In genomic region chr13:98356176-98356972, GRCm38 (mm10) we compare ENCODE assay signal across 9 mouse cellular contexts. TPM values are rescaled to one million over a fixed set of nuclear protein-coding genes. Genes with fewer than 3 reads are reported as not detected.
DNase-seq lines count a peak whose midpoint lies in the region; ATAC-seq lines count a peak whose summit lies in the region.
"Had no signal": no experiment of that assay in that cellular context is flagged by ENCODE, and none has a peak within 500 bp of the region (broad histone marks: within the 10 kb centered on the region; RNA-seq: fewer than 3 reads in every experiment).

No protein-coding gene starts in this region.

- H3K4me1 ChIP-seq in kidney, embryonic 15.5 days = peaks cover 58% of the 10 kb centered on the region
- peaks cover 4% of the 10 kb centered on the region; the same call in 1 of the 2 replicates for H3K4me1 ChIP-seq in embryonic facial prominence, embryonic 14.5 days (ENCODE audit: control insufficient read depth, insufficient read depth, low read length)
- H3K4me1 ChIP-seq in intestine, embryonic 15.5 days (replicated peaks) = peaks cover 24% of the 10 kb centered on the region
- H3K4me1 ChIP-seq in neural tube, embryonic 14.5 days (ENCODE audit: control insufficient read depth, insufficient read depth, low read length) = peaks cover 16% of the 10 kb centered on the region

- H3K36me3 ChIP-seq in kidney, embryonic 15.5 days = no peaks in the 10 kb centered on the region
- no peaks in the 10 kb centered on the region for H3K36me3 ChIP-seq in embryonic facial prominence, embryonic 14.5 days (ENCODE audit: control insufficient read depth, insufficient read depth, low read length)
- no peaks in the 10 kb centered on the region for H3K36me3 ChIP-seq in intestine, embryonic 15.5 days
- no peaks in the 10 kb centered on the region for H3K36me3 ChIP-seq in neural tube, embryonic 14.5 days (ENCODE audit: control insufficient read depth, insufficient read depth, low read length)
- H3K36me3 ChIP-seq: liver, embryonic 13.5 days had no signal

- peak overlapping the region; percentile 62 for H3K4me3 ChIP-seq in kidney, embryonic 15.5 days (replicated peaks)
- peak overlapping the region; percentile 60 for H3K4me3 ChIP-seq in embryonic facial prominence, embryonic 14.5 days (ENCODE audit: low read depth, low read length)
- H3K4me3 ChIP-seq in intestine, embryonic 15.5 days (replicated peaks) = no peak overlapping the region
- H3K4me3 ChIP-seq in neural tube, embryonic 14.5 days (ENCODE audit: low read depth, low read length) = peak overlapping the region; percentile 32; the same call in 1 of the 2 replicates

- peak overlapping the region; percentile 67 for H3K9ac ChIP-seq in kidney, embryonic 15.5 days
- H3K9ac ChIP-seq in embryonic facial prominence, embryonic 14.5 days (ENCODE audit: low read depth, low read length) = peak overlapping the region; percentile 77
- no peak overlapping the region for H3K9ac ChIP-seq in intestine, embryonic 15.5 days
- no peak overlapping the region for H3K9ac ChIP-seq in neural tube, embryonic 14.5 days (replicated peaks; ENCODE audit: low read depth, low read length)
- H3K9ac ChIP-seq: liver, embryonic 13.5 days had no signal

- H3K4me2 ChIP-seq in kidney, embryonic 15.5 days = peak overlapping the region; percentile 87
- H3K4me2 ChIP-seq in embryonic facial prominence, embryonic 14.5 days (ENCODE audit: low read depth, low read length) = peak overlapping the region; percentile 83
- H3K4me2 ChIP-seq in intestine, embryonic 15.5 days (replicated peaks) = peak overlapping the region; percentile 86; the same call in 1 of the 2 replicates
- H3K4me2 ChIP-seq in neural tube, embryonic 14.5 days (ENCODE audit: low read depth, low read length) = no peak overlapping the region

- H3K9me3 ChIP-seq in kidney, embryonic 15.5 days (replicated peaks) = no peaks in the 10 kb centered on the region
- no peaks in the 10 kb centered on the region for H3K9me3 ChIP-seq in embryonic facial prominence, embryonic 14.5 days (ENCODE audit: control insufficient read depth, low read length)
- no peaks in the 10 kb centered on the region for H3K9me3 ChIP-seq in intestine, embryonic 15.5 days
- no peaks in the 10 kb centered on the region for H3K9me3 ChIP-seq in neural tube, embryonic 14.5 days (ENCODE audit: control insufficient read depth, low read length)
- H3K9me3 ChIP-seq: liver, embryonic 13.5 days had no signal

- no peak for ATAC-seq in kidney, embryonic 15.5 days (replicated peaks; ENCODE audit: low FRiP score)
- no peak for ATAC-seq in embryonic facial prominence, embryonic 14.5 days (ENCODE audit: low read depth)
- no peak for ATAC-seq in intestine, embryonic 15.5 days
- ATAC-seq in neural tube, embryonic 14.5 days (ENCODE audit: low read depth) = no peak
- ATAC-seq in megakaryocyte progenitor cell, adult 5-6 weeks (replicated peaks; ENCODE audit: poor library complexity) = no peak

- H3K27ac ChIP-seq in kidney, embryonic 15.5 days = peak overlapping the region; percentile 91; the same call in 1 of the 2 replicates
- H3K27ac ChIP-seq in embryonic facial prominence, embryonic 14.5 days (replicated peaks; ENCODE audit: low read depth, low read length) = 0 out of 2 replicates have a peak overlapping the region, but pooled peaks have one; percentile 79
- H3K27ac ChIP-seq in intestine, embryonic 15.5 days = no peak overlapping the region
- no peak overlapping the region for H3K27ac ChIP-seq in neural tube, embryonic 14.5 days (ENCODE audit: low read depth, low read length)
- H3K27ac ChIP-seq: liver, embryonic 13.5 days had no signal

- WGBS in kidney, embryonic 15.5 days = 10% methylated on average over 9 of the region's 9 CpGs
- WGBS in embryonic facial prominence, embryonic 14.5 days = 10% methylated on average over 9 of the region's 9 CpGs
- WGBS in intestine, embryonic 15.5 days = 7% methylated on average over 9 of the region's 9 CpGs
- 4% methylated on average over 9 of the region's 9 CpGs for WGBS in neural tube, embryonic 14.5 days

- peaks cover 90% of the 10 kb centered on the region for H3K27me3 ChIP-seq in kidney, embryonic 15.5 days
- H3K27me3 ChIP-seq in embryonic facial prominence, embryonic 14.5 days (replicated peaks; ENCODE audit: control insufficient read depth, insufficient read depth, low read length) = peaks cover 82% of the 10 kb centered on the region
- peaks cover 89% of the 10 kb centered on the region for H3K27me3 ChIP-seq in intestine, embryonic 15.5 days (replicated peaks)
- H3K27me3 ChIP-seq in neural tube, embryonic 14.5 days (ENCODE audit: control insufficient read depth, insufficient read depth, low read length) = peaks cover 64% of the 10 kb centered on the region

- DNase-seq in kidney, adult 11 months = no peak
- no peak for DNase-seq in embryonic facial prominence, embryonic 14.5 days (ENCODE audit: low spot score)
- DNase-seq in spleen, adult 18-20 months = no peak
- DNase-seq in liver = no peak
- DNase-seq: liver, embryonic 13.5 days had no signal

RNA-seq across cellular contexts. Expression of gene Foxd1, which starts 2.3 kb away (rescaled TPM):
- polyA plus RNA-seq in kidney, embryonic 15.5 days (2015; fragmentation: Nextera tagmentation; extraction: Ambion mirVana) = 4.7 and 5.0 TPM in 2 replicates
- 2.9 and 3.6 TPM in 2 replicates for polyA plus RNA-seq in embryonic facial prominence, embryonic 14.5 days (2014; fragmentation: Nextera tagmentation; extraction: Ambion mirVana)
- 0.03 TPM in 1 of 2 replicates, not detected in the other for polyA plus RNA-seq in intestine, embryonic 15.5 days (2015; fragmentation: Nextera tagmentation; extraction: Ambion mirVana)
- 0.12 and 0.76 TPM in 2 replicates for polyA plus RNA-seq in neural tube, embryonic 14.5 days (2014; fragmentation: Nextera tagmentation; extraction: Ambion mirVana)
- total RNA-seq in megakaryocyte progenitor cell, adult 5-6 weeks (2015) = not detected in 2 replicates
- not detected in 2 replicates for total RNA-seq in megakaryocyte progenitor cell, adult 5-6 weeks (2017)
- polyA plus RNA-seq: liver, embryonic 13.5 days had no signal

RNA-seq across cellular contexts. Expression of gene Btf3, which starts 39.6 kb away (rescaled TPM):
- polyA plus RNA-seq in kidney, embryonic 15.5 days (2015; fragmentation: Nextera tagmentation; extraction: Ambion mirVana) = 689 and 781 TPM in 2 replicates
- polyA plus RNA-seq in embryonic facial prominence, embryonic 14.5 days (2014; fragmentation: Nextera tagmentation; extraction: Ambion mirVana) = 674 and 695 TPM in 2 replicates
- 620 and 754 TPM in 2 replicates for polyA plus RNA-seq in intestine, embryonic 15.5 days (2015; fragmentation: Nextera tagmentation; extraction: Ambion mirVana)
- polyA plus RNA-seq in neural tube, embryonic 14.5 days (2014; fragmentation: Nextera tagmentation; extraction: Ambion mirVana) = 513 and 544 TPM in 2 replicates
- total RNA-seq in megakaryocyte progenitor cell, adult 5-6 weeks (2015) = 1,345 and 1,405 TPM in 2 replicates
- 2,105 and 2,157 TPM in 2 replicates for total RNA-seq in megakaryocyte progenitor cell, adult 5-6 weeks (2017)

Comparison
In these comparisons a context has a peak if more than half of its experiments do, and no peak if none do; other contexts are left out.
1. H3K27ac ChIP-seq: peak in kidney, embryonic 15.5 days (single experiment) and embryonic facial prominence, embryonic 14.5 days (single experiment); none in intestine, embryonic 15.5 days (single experiment) and neural tube, embryonic 14.5 days (single experiment).
2. H3K9ac ChIP-seq: peak in kidney, embryonic 15.5 days (single experiment) and embryonic facial prominence, embryonic 14.5 days (single experiment); none in intestine, embryonic 15.5 days (single experiment) and neural tube, embryonic 14.5 days (single experiment).